Comparison of ENCODE assay signal across 8 mouse cellular contexts in the genomic region with DNA sequence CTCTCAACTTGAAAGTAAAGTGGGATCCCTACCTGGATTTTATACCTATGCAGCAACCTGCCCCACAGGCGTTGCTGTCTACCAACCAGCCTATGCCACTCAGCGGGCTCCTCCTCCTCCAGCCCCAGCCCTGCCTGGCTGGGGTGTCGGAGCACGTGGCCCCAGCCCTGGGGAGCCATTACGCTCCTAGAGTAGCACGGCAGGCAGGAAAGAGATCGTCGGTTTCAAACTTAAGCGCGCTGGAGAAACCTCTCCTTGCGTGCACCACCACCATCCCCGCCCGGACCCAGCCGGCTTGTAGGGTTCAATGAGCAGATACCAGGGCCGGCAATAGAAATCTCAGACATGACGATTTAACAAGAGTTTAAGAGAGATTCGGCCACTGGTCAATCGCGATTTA. TPM values are rescaled to one million over a fixed set of nuclear protein-coding genes. Genes with fewer than 3 reads are reported as not detected.
DNase-seq lines count a peak whose midpoint lies in the region; ATAC-seq and TF ChIP-seq lines count a peak whose summit lies in the region.

No protein-coding gene starts in this region.

- ATAC-seq in forebrain, embryonic 12.5 days (ENCODE audit: low FRiP score): peak; percentile 39
- peak; percentile 61 for ATAC-seq in heart, embryonic 16.5 days (replicated peaks; ENCODE audit: extremely low read depth, insufficient read depth, low FRiP score)
- ATAC-seq in liver, embryonic 12.5 days: peak; percentile 66
- peak; percentile 50 for ATAC-seq in stomach, embryonic 14.5 days (ENCODE audit: insufficient number of reproducible peaks, insufficient read depth, low FRiP score, low read depth)

- dilution Hi-C loops in CH12.LX (cut with MboI; ENCODE audit: extremely low pct_ligation_motif_present, extremely low pct_unique_long_range_greater_than_20kb, low sequenced_read_pairs): no loop called here

- H3K27me3 ChIP-seq in CH12.LX (replicated peaks): peaks cover 14% of the 10 kb centered on the region
- no peaks in the 10 kb centered on the region for H3K27me3 ChIP-seq in forebrain, embryonic 12.5 days
- no peaks in the 10 kb centered on the region for H3K27me3 ChIP-seq in heart, embryonic 16.5 days (ENCODE audit: control insufficient read depth, insufficient read depth, low read length)
- H3K27me3 ChIP-seq in liver, embryonic 12.5 days (replicated peaks): no peaks in the 10 kb centered on the region
- H3K27me3 ChIP-seq in stomach, embryonic 14.5 days (ENCODE audit: control insufficient read depth, insufficient read depth, low read length): no peaks in the 10 kb centered on the region

- H3K4me2 ChIP-seq in CH12.LX (ENCODE audit: insufficient read depth, low read depth, poor library complexity, severe bottlenecking): peak overlapping the region; percentile 75
- H3K4me2 ChIP-seq in forebrain, embryonic 12.5 days: peak overlapping the region; percentile 79
- peak overlapping the region; percentile 99 for H3K4me2 ChIP-seq in heart, embryonic 16.5 days (ENCODE audit: low read depth, low read length)
- peak overlapping the region; percentile 87 for H3K4me2 ChIP-seq in liver, embryonic 12.5 days
- peak overlapping the region; percentile 57 for H3K4me2 ChIP-seq in stomach, embryonic 14.5 days (replicated peaks; ENCODE audit: low read depth, low read length)

- TF ChIP-seq RAD21 in CH12.LX (IDR thresholded peaks at IDR 0.05; ENCODE audit: low read depth, low read length): no peak

- peak overlapping the region; percentile 21; the same call in 1 of the 2 replicates for H3K27ac ChIP-seq in CH12.LX (ENCODE audit: insufficient read depth, low read depth)
- peak overlapping the region; percentile 93 for H3K27ac ChIP-seq in forebrain, embryonic 12.5 days
- peak overlapping the region; percentile 90 for H3K27ac ChIP-seq in heart, embryonic 16.5 days (ENCODE audit: low read length)
- peak overlapping the region; percentile 90 for H3K27ac ChIP-seq in liver, embryonic 12.5 days
- peak overlapping the region; percentile 93 for H3K27ac ChIP-seq in stomach, embryonic 14.5 days (ENCODE audit: low read length)

- peak overlapping the region; percentile 80 for H3K9ac ChIP-seq in CH12.LX (ENCODE audit: insufficient read depth, low read depth)
- peak overlapping the region; percentile 81 for H3K9ac ChIP-seq in forebrain, embryonic 12.5 days
- peak overlapping the region; percentile 85 for H3K9ac ChIP-seq in heart, embryonic 16.5 days (ENCODE audit: low read length)
- H3K9ac ChIP-seq in liver, embryonic 12.5 days: peak overlapping the region; percentile 83
- H3K9ac ChIP-seq in stomach, embryonic 14.5 days (replicated peaks; ENCODE audit: low read depth, low read length): peak overlapping the region; percentile 77

- peak; percentile 59 for TF ChIP-seq POLR2A in CH12.LX (IDR thresholded peaks at IDR 0.05; ENCODE audit: low read depth, low read length)

- peaks cover 0 to 31% of the 10 kb centered on the region in 2 experiments for H3K36me3 ChIP-seq in CH12.LX (replicated peaks in 1 of 2; ENCODE audit: control insufficient read depth in 1 of 2, insufficient read depth in 1 of 2, low read length in 1 of 2)
- 0 out of 2 replicates have a peak, but pooled peaks cover 4% of the 10 kb centered on the region for H3K36me3 ChIP-seq in forebrain, embryonic 12.5 days (replicated peaks)
- H3K36me3 ChIP-seq in heart, embryonic 16.5 days (ENCODE audit: control insufficient read depth, insufficient read depth): no peaks in the 10 kb centered on the region
- peaks cover 12% of the 10 kb centered on the region for H3K36me3 ChIP-seq in liver, embryonic 12.5 days
- H3K36me3 ChIP-seq in stomach, embryonic 14.5 days (ENCODE audit: control insufficient read depth, insufficient read depth, low read length): no peaks in the 10 kb centered on the region; the same call in 1 of the 2 replicates

- in situ Hi-C loops in CH12.LX (cut with MboI; ENCODE audit: low pct_ligation_motif_present, low pct_unique_long_range_greater_than_20kb, low sequenced_read_pairs): loop anchor here (5.0 kb wide), 1 partner anchor 119 kb away; the partner anchor contains the start of gene Coro7

- TF ChIP-seq CTCF in CH12.LX (conservative IDR thresholded peaks at IDR 0.05 in 1 of 2, IDR thresholded peaks at IDR 0.05 in 1 of 2; ENCODE audit: low read depth in 2 of 2, low read length in 2 of 2): no peak

- under 1% methylated on average over 19 of the region's 19 CpGs for WGBS in forebrain, embryonic 12.5 days
- under 1% methylated on average over 19 of the region's 19 CpGs for WGBS in heart, embryonic 16.5 days
- under 1% methylated on average over 19 of the region's 19 CpGs for WGBS in liver, embryonic 12.5 days (ENCODE audit: insufficient replicate concordance)
- WGBS in stomach, embryonic 14.5 days: under 1% methylated on average over 19 of the region's 19 CpGs

- peaks cover 16 to 51% of the 10 kb centered on the region in 2 experiments for H3K4me1 ChIP-seq in CH12.LX (ENCODE audit: control insufficient read depth in 1 of 2, insufficient read depth in 2 of 2)
- H3K4me1 ChIP-seq in forebrain, embryonic 12.5 days: peaks cover 21% of the 10 kb centered on the region
- peaks cover 32% of the 10 kb centered on the region for H3K4me1 ChIP-seq in heart, embryonic 16.5 days (ENCODE audit: control insufficient read depth, insufficient read depth, low read length)
- H3K4me1 ChIP-seq in liver, embryonic 12.5 days: peaks cover 72% of the 10 kb centered on the region
- peaks cover 29% of the 10 kb centered on the region for H3K4me1 ChIP-seq in stomach, embryonic 14.5 days (ENCODE audit: control insufficient read depth, insufficient read depth, low read length)

- peaks cover 18% of the 10 kb centered on the region for H3K79me2 ChIP-seq in CH12.LX (replicated peaks; ENCODE audit: control insufficient read depth, extremely low read depth, insufficient read depth, poor library complexity, severe bottlenecking)

- peak; percentile 84 for DNase-seq in CH12.LX (ENCODE audit: extremely low read depth)
- peak; percentile 65 for DNase-seq in c-Kit-positive CD71-positive TER-119-positive erythroid progenitor cells, embryonic 14.5 days (ENCODE audit: low spot score)
- DNase-seq in kidney, postnatal 25 days: peak; percentile 76 to 93
- peak; percentile 80 for DNase-seq in naive thymus-derived CD4-positive, alpha-beta T cell, adult 2 months (ENCODE audit: low read depth)

- H3K9me3 ChIP-seq in CH12.LX (replicated peaks; ENCODE audit: low read length): peaks cover 10% of the 10 kb centered on the region
- no peaks in the 10 kb centered on the region for H3K9me3 ChIP-seq in forebrain, embryonic 12.5 days
- H3K9me3 ChIP-seq in heart, embryonic 16.5 days (replicated peaks; ENCODE audit: control insufficient read depth, low read length): no peaks in the 10 kb centered on the region
- H3K9me3 ChIP-seq in liver, embryonic 12.5 days (replicated peaks): no peaks in the 10 kb centered on the region
- H3K9me3 ChIP-seq in stomach, embryonic 14.5 days (ENCODE audit: control insufficient read depth, low read depth, low read length): no peaks in the 10 kb centered on the region

- no peak for TF ChIP-seq EP300 in CH12.LX (IDR thresholded peaks at IDR 0.05; ENCODE audit: low read length)

- H3K4me3 ChIP-seq in CH12.LX (replicated peaks in 1 of 3; ENCODE audit: low read depth in 2 of 3, low read length in 2 of 3, poor library complexity in 1 of 3): peak overlapping the region; percentile 71 to 92 (median 79)
- peak overlapping the region; percentile 78 for H3K4me3 ChIP-seq in forebrain, embryonic 12.5 days (replicated peaks)
- H3K4me3 ChIP-seq in heart, embryonic 16.5 days (ENCODE audit: low read length): peak overlapping the region; percentile 87
- peak overlapping the region; percentile 73 for H3K4me3 ChIP-seq in liver, embryonic 12.5 days
- peak overlapping the region; percentile 81 for H3K4me3 ChIP-seq in stomach, embryonic 14.5 days (ENCODE audit: low read depth, low read length)

TF ChIP-seq in CH12.LX, 34 proteins besides CTCF, POLR2A, EP300 and RAD21 (continues in another document):
- TF ChIP-seq HCFC1 (IDR thresholded peaks at IDR 0.05; ENCODE audit: low read depth, low read length) (no peak), ZC3H11A (IDR thresholded peaks at IDR 0.05; ENCODE audit: low read depth, low read length) (no peak), MEF2A (IDR thresholded peaks at IDR 0.05; ENCODE audit: borderline replicate concordance, low read depth, low read length) (no peak; the same call in 1 of the 2 replicates), ZNF384 (IDR thresholded peaks at IDR 0.05; ENCODE audit: low read depth, low read length) (no peak), BHLHE40 (IDR thresholded peaks at IDR 0.05; ENCODE audit: low read depth, low read length) (peak; percentile 74), ETS1 (conservative IDR thresholded peaks at IDR 0.05; ENCODE audit: low read depth, low read length) (no peak), MXI1 (IDR thresholded peaks at IDR 0.05; ENCODE audit: low read depth, low read length) (peak; percentile 92)

RNA-seq across cellular contexts. Expression of gene Tfap4, which starts 1.7 kb away (rescaled TPM):
- total RNA-seq in CH12.LX (2012; rRNA removed) (23.5 and 27.5 TPM in 2 replicates), CH12.LX (2014; rRNA removed) (24.0 and 25.0 TPM in 2 replicates)
- polyA plus RNA-seq in CH12.LX (2012; ENCODE audit: insufficient read length, low read depth): 43.3 and 46.6 TPM in 2 replicates
- polyA plus RNA-seq in forebrain, embryonic 12.5 days (2016; fragmentation: Nextera tagmentation; extraction: Ambion mirVana): 20.9 and 22.6 TPM in 2 replicates
- polyA plus RNA-seq in heart, embryonic 16.5 days (2015; fragmentation: Nextera tagmentation; extraction: Ambion mirVana): 5.6 and 8.1 TPM in 2 replicates
- 13.3 and 14.3 TPM in 2 replicates for polyA plus RNA-seq in liver, embryonic 12.5 days (2016; fragmentation: Nextera tagmentation; extraction: Ambion mirVana)
- 24.9 and 25.7 TPM in 2 replicates for polyA plus RNA-seq in stomach, embryonic 14.5 days (2014; fragmentation: Nextera tagmentation; extraction: Ambion mirVana)

RNA-seq across cellular contexts. Expression of gene Srl, which starts 16.3 kb away (rescaled TPM):
- total RNA-seq in CH12.LX (2012; rRNA removed): 44.6 and 60.3 TPM in 2 replicates
- total RNA-seq in CH12.LX (2014; rRNA removed): 62.7 and 88.8 TPM in 2 replicates
- 71.3 and 77.9 TPM in 2 replicates for polyA plus RNA-seq in CH12.LX (2012; ENCODE audit: insufficient read length, low read depth)
- polyA plus RNA-seq in forebrain, embryonic 12.5 days (2016; fragmentation: Nextera tagmentation; extraction: Ambion mirVana): 27.6 and 30.7 TPM in 2 replicates
- polyA plus RNA-seq in heart, embryonic 16.5 days (2015; fragmentation: Nextera tagmentation; extraction: Ambion mirVana): 280 and 289 TPM in 2 replicates
- polyA plus RNA-seq in liver, embryonic 12.5 days (2016; fragmentation: Nextera tagmentation; extraction: Ambion mirVana): 5.1 and 5.6 TPM in 2 replicates
- 10.5 and 13.8 TPM in 2 replicates for polyA plus RNA-seq in stomach, embryonic 14.5 days (2014; fragmentation: Nextera tagmentation; extraction: Ambion mirVana)

RNA-seq across cellular contexts. Expression of gene Glis2, which starts 36.6 kb away (rescaled TPM):
- total RNA-seq in CH12.LX (2012; rRNA removed) (2.1 and 2.5 TPM in 2 replicates), CH12.LX (2014; rRNA removed) (0.39 and 0.59 TPM in 2 replicates)
- 3.2 and 3.3 TPM in 2 replicates for polyA plus RNA-seq in CH12.LX (2012; ENCODE audit: insufficient read length, low read depth)
- 22.0 and 26.6 TPM in 2 replicates for polyA plus RNA-seq in forebrain, embryonic 12.5 days (2016; fragmentation: Nextera tagmentation; extraction: Ambion mirVana)
- 12.3 and 14.2 TPM in 2 replicates for polyA plus RNA-seq in heart, embryonic 16.5 days (2015; fragmentation: Nextera tagmentation; extraction: Ambion mirVana)
- 6.1 and 7.3 TPM in 2 replicates for polyA plus RNA-seq in liver, embryonic 12.5 days (2016; fragmentation: Nextera tagmentation; extraction: Ambion mirVana)
- 31.0 and 34.7 TPM in 2 replicates for polyA plus RNA-seq in stomach, embryonic 14.5 days (2014; fragmentation: Nextera tagmentation; extraction: Ambion mirVana)

Comparison
In these comparisons a context has a peak if more than half of its experiments do, and no peak if none do; other contexts are left out.
1. Peak in every context shown above with its lines: DNase-seq, ATAC-seq, H3K4me3 ChIP-seq and H3K27ac ChIP-seq.
2. H3K27ac ChIP-seq: peak in every context shown above with its lines; median percentile 93 in forebrain, embryonic 12.5 days; 93 in stomach, embryonic 14.5 days; 90 in heart, embryonic 16.5 days; 90 in liver, embryonic 12.5 days; 21 in CH12.LX.